Comparison of ENCODE assay signal across 21 mouse cellular contexts in genomic region chr17:48546036-48546435, GRCm38 (mm10).
DNase-seq lines count a peak whose midpoint lies in the region; ATAC-seq and TF ChIP-seq lines count a peak whose summit lies in the region.
"Had no signal": no experiment of that assay in that cellular context is flagged by ENCODE, and none has a peak within 500 bp of the region (broad histone marks: within the 10 kb centered on the region; RNA-seq: fewer than 3 reads in every experiment).

No protein-coding gene starts in this region.

- H3K9me3 ChIP-seq in hindbrain, embryonic 13.5 days, result no peaks in the 10 kb centered on the region
- no peaks in the 10 kb centered on the region for H3K9me3 ChIP-seq in hindbrain, embryonic 11.5 days (ENCODE audit: control insufficient read depth, low read length)
- H3K9me3 ChIP-seq in hindbrain, embryonic 16.5 days (ENCODE audit: control insufficient read depth, low read length), result no peaks in the 10 kb centered on the region
- H3K9me3 ChIP-seq: lung, embryonic 15.5 days had no signal

- no peaks in the 10 kb centered on the region for H3K27me3 ChIP-seq in hindbrain, embryonic 13.5 days
- H3K27me3 ChIP-seq in hindbrain, embryonic 11.5 days (ENCODE audit: control insufficient read depth, insufficient read depth, low read length), result no peaks in the 10 kb centered on the region
- no peaks in the 10 kb centered on the region for H3K27me3 ChIP-seq in hindbrain, embryonic 16.5 days (replicated peaks; ENCODE audit: control insufficient read depth, insufficient read depth, low read length)
- H3K27me3 ChIP-seq: lung, embryonic 15.5 days had no signal

- H3K4me2 ChIP-seq in hindbrain, embryonic 13.5 days, result peak overlapping the region; percentile 33; the same call in 1 of the 2 replicates
- H3K4me2 ChIP-seq in hindbrain, embryonic 11.5 days (replicated peaks; ENCODE audit: low read depth, low read length), result no peak overlapping the region
- peak overlapping the region; percentile 11 for H3K4me2 ChIP-seq in hindbrain, embryonic 16.5 days (ENCODE audit: low read length)
- H3K4me2 ChIP-seq: heart, embryonic 11.5 days; midbrain, embryonic 11.5 days had no signal

- no peak for ATAC-seq in hindbrain, embryonic 13.5 days (ENCODE audit: low FRiP score)
- ATAC-seq in hindbrain, embryonic 11.5 days (ENCODE audit: low FRiP score), result no peak
- no peak for ATAC-seq in hindbrain, embryonic 16.5 days
- ATAC-seq: CD4-positive, CD25-positive, alpha-beta regulatory T cell, adult 4 months; inflammation-experienced regulatory T-cells, adult 6 months had no signal

- WGBS in hindbrain, embryonic 13.5 days, result 92% methylated on average over 11 of the region's 11 CpGs
- 90% methylated on average over 11 of the region's 11 CpGs for WGBS in hindbrain, embryonic 11.5 days
- 91% methylated on average over 11 of the region's 11 CpGs for WGBS in hindbrain, embryonic 16.5 days

- no peak overlapping the region for H3K4me3 ChIP-seq in hindbrain, embryonic 13.5 days
- H3K4me3 ChIP-seq in hindbrain, embryonic 11.5 days (ENCODE audit: low read depth, low read length), result no peak overlapping the region
- no peak overlapping the region for H3K4me3 ChIP-seq in left cerebral cortex, adult 2 months
- no peak overlapping the region for H3K4me3 ChIP-seq in hindbrain, embryonic 16.5 days (ENCODE audit: low read length)
- H3K4me3 ChIP-seq: erythroblast, embryonic 14.5 days; lung, embryonic 15.5 days had no signal

- no peak for DNase-seq in hindbrain, embryonic 11.5 days (ENCODE audit: low spot score)
- DNase-seq in left cerebral cortex, adult 2 months (ENCODE audit: extremely low spot score in 1 of 2, low spot score in 2 of 2), result no peak
- no peak for DNase-seq in left cerebral cortex, adult 18-20 months (ENCODE audit: low spot score in 2 of 2)
- peak; percentile 16 for DNase-seq in right cerebral cortex, adult 18-20 months
- no peak for DNase-seq in right cerebral cortex, postnatal 14 days
- DNase-seq: adrenal gland, postnatal 14 days; cerebellum, adult 11-12 months; gastrocnemius, postnatal 36 days; heart, adult 18-20 months; heart, postnatal 36 days; kidney, postnatal 10 days; thymus, adult 2 months; thymus, postnatal 36 days had no signal

- no peak overlapping the region for H3K9ac ChIP-seq in hindbrain, embryonic 13.5 days
- no peak overlapping the region for H3K9ac ChIP-seq in hindbrain, embryonic 11.5 days (ENCODE audit: low read depth, low read length)
- H3K9ac ChIP-seq in hindbrain, embryonic 16.5 days (ENCODE audit: low read depth, low read length), result no peak overlapping the region
- H3K9ac ChIP-seq: lung, embryonic 15.5 days had no signal

- H3K27ac ChIP-seq in hindbrain, embryonic 13.5 days, result no peak overlapping the region
- no peak overlapping the region for H3K27ac ChIP-seq in hindbrain, embryonic 11.5 days (ENCODE audit: low read depth, low read length)
- peak overlapping the region; percentile 53; the same call in 1 of the 2 replicates for H3K27ac ChIP-seq in left cerebral cortex, adult 2 months
- no peak overlapping the region for H3K27ac ChIP-seq in hindbrain, embryonic 16.5 days (ENCODE audit: low read depth, low read length)
- H3K27ac ChIP-seq: lung, embryonic 15.5 days had no signal

- intact Hi-C loops in left cerebral cortex, adult 2 months (cut with DNase I), result loop anchor here (10.0 kb wide), 2 partner anchors 229 to 639 kb away; no protein-coding TSS in a partner anchor

- peaks cover 19% of the 10 kb centered on the region for H3K4me1 ChIP-seq in hindbrain, embryonic 13.5 days (replicated peaks)
- no peaks in the 10 kb centered on the region for H3K4me1 ChIP-seq in hindbrain, embryonic 11.5 days (replicated peaks; ENCODE audit: control insufficient read depth, insufficient read depth, low read length)
- H3K4me1 ChIP-seq in hindbrain, embryonic 16.5 days (ENCODE audit: control insufficient read depth, insufficient read depth, low read depth, low read length), result peaks cover 3% of the 10 kb centered on the region

- H3K36me3 ChIP-seq in hindbrain, embryonic 13.5 days, result no peaks in the 10 kb centered on the region
- H3K36me3 ChIP-seq in hindbrain, embryonic 11.5 days (ENCODE audit: control insufficient read depth, insufficient read depth, low read length), result no peaks in the 10 kb centered on the region
- H3K36me3 ChIP-seq in hindbrain, embryonic 16.5 days (ENCODE audit: control insufficient read depth, insufficient read depth, low read length), result no peaks in the 10 kb centered on the region
- H3K36me3 ChIP-seq: lung, embryonic 15.5 days had no signal

- no peak for TF ChIP-seq CTCF in left cerebral cortex, adult 2 months (IDR thresholded peaks at IDR 0.05)
